Mouse (Mus musculus) limb, embryonic 11.5 days (tissue): ENCODE measurements around the gene Hhat. TPM values are rescaled to one million over a fixed set of nuclear protein-coding genes. Genes with fewer than 3 reads are reported as not detected.
A peak's percentile ranks its signal among the peaks of the same experiment; 100 is the strongest.

ENCODE experiments used
- ATAC-seq: fragments of 200-750 bp; cut with Nextera tagmentation; 2 replicates; pipeline ENCODE4 v1.8.0; 2017; ENCODE audit warnings: low read depth; ENCODE audit not compliant: insufficient number of reproducible peaks, low FRiP score, low TSS enrichment
- DNase-seq: peaks from one replicate; pipeline ENCODE4 v3.0.0-alpha.2; 2015; ENCODE audit warnings: low spot score
- H3K27ac ChIP-seq: fragments of 300-500 bp; sonication (generic); replicated peaks from 2 replicates; pipeline ENCODE4 v1.5.1; 2014; ENCODE audit warnings: low read depth, mild to moderate bottlenecking, low read length
- H3K27me3 ChIP-seq: fragments of 300-500 bp; sonication (generic); 2 replicates; pipeline ENCODE4 v1.6.1; 2014; ENCODE audit warnings: mild to moderate bottlenecking, low read length, mixed read lengths; ENCODE audit not compliant: control insufficient read depth, insufficient read depth
- H3K36me3 ChIP-seq: fragments of 300-500 bp; sonication (generic); 2 replicates; pipeline ENCODE4 v1.6.1; 2014; ENCODE audit warnings: mild to moderate bottlenecking, low read length, moderate library complexity, mixed read lengths; ENCODE audit not compliant: control insufficient read depth, insufficient read depth
- H3K4me1 ChIP-seq: fragments of 300-500 bp; sonication (generic); 2 replicates; pipeline ENCODE4 v1.6.1; 2014; ENCODE audit warnings: low read length, mixed read lengths; ENCODE audit not compliant: control insufficient read depth, insufficient read depth
- H3K4me2 ChIP-seq: fragments of 300-500 bp; sonication (generic); 2 replicates; pipeline ENCODE4 v1.6.1; 2014; ENCODE audit warnings: low read depth, mild to moderate bottlenecking, moderate library complexity; ENCODE audit not compliant: severe bottlenecking
- H3K4me3 ChIP-seq: fragments of 300-500 bp; sonication (generic); 2 replicates; pipeline ENCODE4 v1.5.1; 2014; ENCODE audit warnings: low read depth, low read length
- H3K9ac ChIP-seq: fragments of 300-500 bp; sonication (generic); 2 replicates; pipeline ENCODE4 v1.6.1; 2014; ENCODE audit warnings: mild to moderate bottlenecking, low read length
- H3K9me3 ChIP-seq: fragments of 300-500 bp; sonication (generic); 2 replicates; pipeline ENCODE4 v1.6.1; 2016; ENCODE audit warnings: low read length; ENCODE audit not compliant: control insufficient read depth
- WGBS: fragments of 180-500 bp; shearing (Covaris S2); extraction: QIAGEN DNeasy Blood & Tissue Kit; methylation state at CpG from one replicate; pipeline ENCODE4 v1.1.7; 2014; 5-methylcytosine and 5-hydroxymethylcytosine counted together
- polyA plus RNA-seq: library from polyadenylated mRNA; unstranded; fragments of >200 nt; fragmentation: Nextera tagmentation; extraction: Ambion mirVana; gene quantifications from 2 replicates; pipeline ENCODE4 v1.2.1, GENCODE M21; 2014

Hhat gene
- polyA plus RNA-seq, 1 experiment from 2014 or later, result 16.6 TPM

GRCm38 (mm10) chr1:192789828-192790227, 18.8 kb upstream of the Hhat start:
- H3K9ac ChIP-seq, result no peak overlapping the region
- peak; percentile 79 for DNase-seq
- H3K9me3 ChIP-seq, result no peaks in the 10 kb centered on the region
- H3K4me3 ChIP-seq, result no peak overlapping the region
- WGBS, result 25% methylated on average over 11 of the region's 11 CpGs
- peak overlapping the region; percentile 65 for H3K27ac ChIP-seq
- no peaks in the 10 kb centered on the region for H3K36me3 ChIP-seq
- no peaks in the 10 kb centered on the region for H3K27me3 ChIP-seq
- H3K4me2 ChIP-seq, result no peak overlapping the region
- no peak for ATAC-seq
- H3K4me1 ChIP-seq, result peaks cover 35% of the 10 kb centered on the region

- Histone ChIP-seq H3K9me3 (no peaks in the 10 kb centered on the region), H3K36me3 (no peaks in the 10 kb centered on the region), H3K4me1 (peaks cover 32% of the 10 kb centered on the region), H3K4me2 (no peak overlapping the region), H3K27ac (no peak overlapping the region; the same call in 1 of the 2 replicates), H3K27me3 (no peaks in the 10 kb centered on the region), H3K9ac (no peak overlapping the region), H3K4me3 (no peak overlapping the region)
- 72% methylated on average over 10 of the region's 10 CpGs for WGBS
- DNase-seq, result no peak
- no peak for ATAC-seq
Observed at GRCm38 (mm10) chr1:192789111-192789522, 18.1 kb upstream of the Hhat start.

- Histone ChIP-seq H3K27ac (no peak overlapping the region), H3K4me1 (peaks cover 19% of the 10 kb centered on the region), H3K27me3 (no peaks in the 10 kb centered on the region), H3K9ac (no peak overlapping the region), H3K9me3 (no peaks in the 10 kb centered on the region), H3K4me2 (no peak overlapping the region), H3K4me3 (no peak overlapping the region), H3K36me3 (no peaks in the 10 kb centered on the region)
- no peak for ATAC-seq
- WGBS, result 86% methylated on average over 1 of the region's 1 CpGs
- DNase-seq, result no peak
Observed at GRCm38 (mm10) chr1:192786194-192786593, 15.2 kb upstream of the Hhat start.

GRCm38 (mm10) chr1:192785046-192785961, 14.3 kb upstream of the Hhat start:
- H3K4me3 ChIP-seq, result no peak overlapping the region
- no peak overlapping the region for H3K4me2 ChIP-seq
- no peak overlapping the region for H3K9ac ChIP-seq
- no peaks in the 10 kb centered on the region for H3K9me3 ChIP-seq
- ATAC-seq (0 out of 2 replicates have a peak, but pooled peaks have one; percentile 24), DNase-seq (no peak)
- peaks cover 15% of the 10 kb centered on the region for H3K4me1 ChIP-seq
- no peaks in the 10 kb centered on the region for H3K27me3 ChIP-seq
- H3K36me3 ChIP-seq, result no peaks in the 10 kb centered on the region
- peak overlapping the region; percentile 43 for H3K27ac ChIP-seq
- 66% methylated on average over 17 of the region's 17 CpGs for WGBS

GRCm38 (mm10) chr1:192784374-192784773, 13.4 kb upstream of the Hhat start:
- Histone ChIP-seq H3K9me3 (no peaks in the 10 kb centered on the region), H3K9ac (no peak overlapping the region), H3K4me1 (peaks cover 14% of the 10 kb centered on the region), H3K4me2 (no peak overlapping the region), H3K27ac (no peak overlapping the region), H3K36me3 (no peaks in the 10 kb centered on the region), H3K4me3 (no peak overlapping the region), H3K27me3 (no peaks in the 10 kb centered on the region)
- peak; percentile 61 for DNase-seq
- no peak for ATAC-seq
- 32% methylated on average over 4 of the region's 4 CpGs for WGBS

GRCm38 (mm10) chr1:192781256-192781655, 10.2 kb upstream of the Hhat start:
- no peak for DNase-seq
- no peak overlapping the region for H3K27ac ChIP-seq
- no peaks in the 10 kb centered on the region for H3K9me3 ChIP-seq
- no peak overlapping the region for H3K4me2 ChIP-seq
- H3K9ac ChIP-seq, result no peak overlapping the region
- no peaks in the 10 kb centered on the region for H3K27me3 ChIP-seq
- H3K4me1 ChIP-seq, result peaks cover 16% of the 10 kb centered on the region
- H3K36me3 ChIP-seq, result no peaks in the 10 kb centered on the region
- H3K4me3 ChIP-seq, result no peak overlapping the region
- ATAC-seq, result no peak

DNA sequence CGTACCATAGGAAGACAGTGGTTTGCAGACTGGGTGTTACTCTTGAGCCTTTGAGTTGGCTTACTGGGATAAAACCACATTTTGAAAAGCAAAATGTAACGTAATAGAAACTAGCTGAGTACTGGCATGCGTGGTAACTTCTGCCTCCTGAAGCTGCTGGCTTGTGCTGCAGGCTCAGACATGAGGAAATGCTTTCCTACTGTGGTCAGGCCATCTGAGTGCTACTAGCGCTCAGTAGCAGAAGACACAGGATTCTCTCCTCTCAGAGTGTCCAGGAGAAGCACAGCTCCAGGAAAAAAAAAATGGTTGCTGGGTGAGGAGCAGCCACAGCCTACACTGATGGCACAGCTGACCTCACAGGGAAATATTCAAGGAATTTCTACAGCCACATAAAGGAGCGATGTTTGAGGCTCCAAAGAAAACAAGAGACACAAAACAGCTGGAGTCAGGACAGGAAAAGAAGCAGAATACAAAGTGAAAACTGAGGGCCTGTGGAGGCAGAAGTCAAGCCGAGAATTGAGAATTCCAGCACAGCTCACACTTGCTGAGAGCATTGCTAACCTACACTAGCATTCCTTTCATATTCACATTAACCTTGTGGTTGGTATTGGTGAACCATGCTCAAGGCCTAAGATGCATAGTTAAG, 8.0 kb upstream of the Hhat start:
- Histone ChIP-seq H3K27me3 (no peaks in the 10 kb centered on the region), H3K9ac (no peak overlapping the region), H3K9me3 (no peaks in the 10 kb centered on the region), H3K27ac (no peak overlapping the region), H3K4me1 (peaks cover 6% of the 10 kb centered on the region; the same call in 1 of the 2 replicates), H3K36me3 (no peaks in the 10 kb centered on the region), H3K4me3 (no peak overlapping the region), H3K4me2 (no peak overlapping the region)
- DNase-seq (no peak), ATAC-seq (no peak)
- 61% methylated on average over 6 of the region's 6 CpGs for WGBS

DNA sequence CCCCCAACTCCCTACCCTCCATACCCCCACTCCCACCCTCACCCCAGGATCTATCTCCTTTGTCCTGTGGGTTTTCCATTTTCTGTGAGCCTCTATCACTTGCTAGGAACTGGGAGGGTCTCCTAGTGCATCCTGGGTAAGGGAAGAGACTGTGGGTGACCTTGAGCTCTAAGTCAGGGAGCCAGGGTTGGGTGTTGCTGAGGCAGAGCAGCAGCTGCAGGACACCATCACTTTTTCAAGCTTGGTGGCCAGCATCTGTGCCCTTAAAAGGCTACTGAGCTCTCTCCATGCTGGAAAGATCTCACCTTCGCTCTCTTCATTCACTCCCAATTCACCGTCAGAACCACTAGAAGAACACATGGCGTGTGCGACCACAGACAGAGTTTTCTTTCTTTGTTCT, 7.2 kb upstream of the Hhat start:
- no peaks in the 10 kb centered on the region for H3K27me3 ChIP-seq
- no peak for ATAC-seq
- no peak overlapping the region for H3K4me3 ChIP-seq
- DNase-seq, result no peak
- H3K27ac ChIP-seq, result no peak overlapping the region
- H3K9me3 ChIP-seq, result no peaks in the 10 kb centered on the region
- H3K4me1 ChIP-seq, result peaks cover 6% of the 10 kb centered on the region; the same call in 1 of the 2 replicates
- H3K9ac ChIP-seq, result no peak overlapping the region
- H3K4me2 ChIP-seq, result no peak overlapping the region
- H3K36me3 ChIP-seq, result no peaks in the 10 kb centered on the region
- 95% methylated on average over 4 of the region's 4 CpGs for WGBS
